Mouse (Mus musculus): ENCODE measurements around the gene Osm.

The Osm gene

GRCm38 (mm10) chr11:4235665-4236545 is at the start of gene Osm:
Gene Osm (plus strand): TSS chr11:4236420.
- no peak for DNase-seq (ENCODE audit: low spot score)

GRCm38 (mm10) chr11:4186486-4187317 is 49.5 kb upstream of the Osm start, which contains the start of gene Tbc1d10a:
Gene Tbc1d10a (plus strand): TSS chr11:4186789.
- DNase-seq (ENCODE audit: low spot score) = peak; percentile 98

- DNase-seq (ENCODE audit: low spot score) = no peak
Observed at GRCm38 (mm10) chr11:4187318-4187700, 48.9 kb upstream of the Osm start.

GRCm38 (mm10) chr11:4189182-4189581 is 47.0 kb upstream of the Osm start:
- no peak for DNase-seq (ENCODE audit: low spot score)

GRCm38 (mm10) chr11:4190677-4191076 is 45.5 kb upstream of the Osm start:
- no peak for DNase-seq (ENCODE audit: low spot score)

- no peak for DNase-seq (ENCODE audit: low spot score)
Observed at GRCm38 (mm10) chr11:4192757-4193156, 43.5 kb upstream of the Osm start.

- DNase-seq (ENCODE audit: low spot score) = no peak
Observed at GRCm38 (mm10) chr11:4193420-4193819, 42.8 kb upstream of the Osm start.

GRCm38 (mm10) chr11:4195597-4196031 is 40.6 kb upstream of the Osm start:
- no peak for DNase-seq (ENCODE audit: low spot score)

GRCm38 (mm10) chr11:4196636-4197035 is 39.6 kb upstream of the Osm start:
- no peak for DNase-seq (ENCODE audit: low spot score)

- DNase-seq (ENCODE audit: low spot score) = peak; percentile 68
Observed at GRCm38 (mm10) chr11:4197691-4198090, 38.5 kb upstream of the Osm start.

- DNase-seq (ENCODE audit: low spot score) = no peak
Observed at GRCm38 (mm10) chr11:4201981-4202700, 34.1 kb upstream of the Osm start.

GRCm38 (mm10) chr11:4202995-4203704 is 33.1 kb upstream of the Osm start:
- no peak for DNase-seq (ENCODE audit: low spot score)

- DNase-seq (ENCODE audit: low spot score) = peak; percentile 69
Observed at GRCm38 (mm10) chr11:4203705-4204074, 32.5 kb upstream of the Osm start.

GRCm38 (mm10) chr11:4205097-4205655 is 31.0 kb upstream of the Osm start:
- DNase-seq (ENCODE audit: low spot score) = no peak

- DNase-seq (ENCODE audit: low spot score) = no peak
Observed at GRCm38 (mm10) chr11:4205951-4206350, 30.3 kb upstream of the Osm start.

GRCm38 (mm10) chr11:4206563-4206962 is 29.7 kb upstream of the Osm start:
- no peak for DNase-seq (ENCODE audit: low spot score)

- DNase-seq (ENCODE audit: low spot score) = no peak
Observed at GRCm38 (mm10) chr11:4207655-4208054, 28.6 kb upstream of the Osm start.

GRCm38 (mm10) chr11:4209556-4209955 is 26.7 kb upstream of the Osm start:
- DNase-seq (ENCODE audit: low spot score) = no peak

GRCm38 (mm10) chr11:4210786-4211185 is 25.4 kb upstream of the Osm start:
- DNase-seq (ENCODE audit: low spot score) = no peak

- peak; percentile 51 for DNase-seq (ENCODE audit: low spot score)
Observed at GRCm38 (mm10) chr11:4213107-4213506, 23.1 kb upstream of the Osm start.

- no peak for DNase-seq (ENCODE audit: low spot score)
Observed at GRCm38 (mm10) chr11:4214572-4214971, 21.6 kb upstream of the Osm start.
